Mouse (Mus musculus) lung, postnatal 0 days (tissue): Measurements from ENCODE around the gene Mrpl48.

Experiments
- CTCF ChIP-seq: IDR thresholded peaks from 2 replicates; pipeline ENCODE4 v1.5.1; 2016; ENCODE audit warnings: antibody characterized with exemption, mild to moderate bottlenecking
- EP300 ChIP-seq: IDR thresholded peaks from 2 replicates; pipeline ENCODE4 v1.6.1; 2016; ENCODE audit warnings: antibody characterized with exemption, mild to moderate bottlenecking, control low read depth

DNA sequence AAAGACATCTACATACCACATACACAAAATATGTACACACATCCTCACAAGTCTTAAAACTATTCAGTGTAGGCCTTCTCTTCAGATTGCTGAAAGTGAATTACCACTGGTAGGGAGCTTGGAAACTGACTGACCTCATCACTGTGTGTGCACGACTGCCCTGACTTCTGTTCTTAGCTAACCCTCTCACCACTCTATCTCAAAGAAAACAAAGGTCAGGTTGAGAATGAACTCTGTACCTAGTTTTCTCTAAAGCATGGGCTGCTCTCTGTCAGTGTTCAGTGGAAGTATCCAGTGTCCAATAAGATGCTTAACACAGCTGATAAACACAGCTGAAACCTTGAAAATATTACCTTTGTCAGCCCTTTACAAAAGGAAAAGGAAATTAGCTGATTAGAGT is 63.7 kb downstream of the Mrpl48 start:
- no peak for TF ChIP-seq CTCF
- no peak for TF ChIP-seq EP300
